Mouse (Mus musculus) T-helper 17 cell (primary cell): ENCODE results near the gene Tgoln1.

Source experiments
- in situ Hi-C, 2 experiments: fragments of 300-600 bp; cut with MboI, MseI; formaldehyde crosslinking; loops; 1 replicate in 1 of 2; 2 replicates in 1 of 2; pipeline ENCODE4 v1.15.1; 2025; ENCODE audit warnings: high pct_unique_total_duplicates in 2 of 2

Tgoln1 gene

GRCm38 (mm10) chr6:72597956-72598753, 18.6 kb downstream of the Tgoln1 start, which contains the start of the genes Elmod3 and Retsat:
TSS of gene Elmod3 (minus strand) at chr6:72598413.
TSS of gene Retsat (plus strand) at chr6:72598475.
- in situ Hi-C loops = loop anchor here in 1 of 2 experiments (5.0 kb wide), 1 partner anchor 46 kb away; no protein-coding TSS in a partner anchor

GRCm38 (mm10) chr6:72597083-72597874, 19.5 kb downstream of the Tgoln1 start:
- in situ Hi-C loops = loop anchor here in 1 of 2 experiments (5.0 kb wide), 1 partner anchor 45 kb away; no protein-coding TSS in a partner anchor

GRCm38 (mm10) chr6:72593914-72594313, 22.9 kb downstream of the Tgoln1 start:
- in situ Hi-C loops = no loop called here

- in situ Hi-C loops = no loop called here
These were observed 23.6 kb downstream of the Tgoln1 start for GRCm38 (mm10) chr6:72593011-72593803.

GRCm38 (mm10) chr6:72590111-72590510, 26.7 kb downstream of the Tgoln1 start:
- in situ Hi-C loops = no loop called here

- in situ Hi-C loops = no loop called here
These were observed 28.5 kb downstream of the Tgoln1 start for GRCm38 (mm10) chr6:72588307-72588706.

- in situ Hi-C loops = no loop called here
These were observed 30.1 kb downstream of the Tgoln1 start for GRCm38 (mm10) chr6:72586701-72587100.

- in situ Hi-C loops = no loop called here
These were observed 32.6 kb downstream of the Tgoln1 start for GRCm38 (mm10) chr6:72584154-72584553.

GRCm38 (mm10) chr6:72583211-72583839, 33.5 kb downstream of the Tgoln1 start:
- in situ Hi-C loops = no loop called here

GRCm38 (mm10) chr6:72581625-72582382, 35.0 kb downstream of the Tgoln1 start:
- in situ Hi-C loops = no loop called here

GRCm38 (mm10) chr6:72576041-72576440, 40.8 kb downstream of the Tgoln1 start:
- in situ Hi-C loops = no loop called here

- in situ Hi-C loops = no loop called here
These were observed 45.0 kb downstream of the Tgoln1 start for GRCm38 (mm10) chr6:72571826-72572225.

GRCm38 (mm10) chr6:72570644-72571397, 46.0 kb downstream of the Tgoln1 start:
- in situ Hi-C loops = no loop called here

- in situ Hi-C loops = loop anchor here (5.0 kb wide), 2 partner anchors 41 to 141 kb away; no protein-coding TSS in a partner anchor
These were observed 48.1 kb downstream of the Tgoln1 start for GRCm38 (mm10) chr6:72568736-72569135.

- in situ Hi-C loops = loop anchor here (5.0 kb wide), 2 partner anchors 40 to 140 kb away; no protein-coding TSS in a partner anchor
These were observed 49.3 kb downstream of the Tgoln1 start for GRCm38 (mm10) chr6:72567508-72567907.

GRCm38 (mm10) chr6:72566044-72566443, 50.8 kb downstream of the Tgoln1 start:
- in situ Hi-C loops = loop anchor here (5.0 kb wide), 2 partner anchors 39 to 139 kb away; no protein-coding TSS in a partner anchor

- in situ Hi-C loops = loop anchor here (5.0 kb wide), 2 partner anchors 38 to 138 kb away; no protein-coding TSS in a partner anchor
These were observed 51.3 kb downstream of the Tgoln1 start for GRCm38 (mm10) chr6:72565506-72565905.

- in situ Hi-C loops = loop anchor here in 1 of 2 experiments (5.0 kb wide), 1 partner anchor 136 kb away; no protein-coding TSS in a partner anchor
These were observed 53.9 kb downstream of the Tgoln1 start for GRCm38 (mm10) chr6:72562894-72563293.

- in situ Hi-C loops = loop anchor here in 1 of 2 experiments (5.0 kb wide), 1 partner anchor 135 kb away; no protein-coding TSS in a partner anchor
These were observed 54.3 kb downstream of the Tgoln1 start for GRCm38 (mm10) chr6:72562486-72562885.
